Mouse (Mus musculus): ENCODE results near the gene Gpcpd1.
"Not testable (repeated sequence)": the region's sequence is repeated elsewhere in the genome, so short reads cannot be mapped to it uniquely, and the experiment has no call there.

GRCm38 (mm10) chr2:132591579-132591978, 4.0 kb upstream of the Gpcpd1 start:
- not testable (repeated sequence) for TF ChIP-seq CTCF (IDR thresholded peaks at IDR 0.05; ENCODE audit: borderline replicate concordance, extremely low read depth, insufficient read depth, insufficient read length); POLR2A (IDR thresholded peaks at IDR 0.05; ENCODE audit: borderline replicate concordance, extremely low read depth, insufficient read depth, insufficient read length, poor library complexity, severe bottlenecking)
